Mouse (Mus musculus): ENCODE measurements around the gene Phactr3. TPM values are rescaled to one million over a fixed set of nuclear protein-coding genes. Genes with fewer than 3 reads are reported as not detected.

The Phactr3 gene
- total and polyA plus RNA-seq, 3 experiments = 0.39 to 1.3 (median 0.64) TPM

DNA sequence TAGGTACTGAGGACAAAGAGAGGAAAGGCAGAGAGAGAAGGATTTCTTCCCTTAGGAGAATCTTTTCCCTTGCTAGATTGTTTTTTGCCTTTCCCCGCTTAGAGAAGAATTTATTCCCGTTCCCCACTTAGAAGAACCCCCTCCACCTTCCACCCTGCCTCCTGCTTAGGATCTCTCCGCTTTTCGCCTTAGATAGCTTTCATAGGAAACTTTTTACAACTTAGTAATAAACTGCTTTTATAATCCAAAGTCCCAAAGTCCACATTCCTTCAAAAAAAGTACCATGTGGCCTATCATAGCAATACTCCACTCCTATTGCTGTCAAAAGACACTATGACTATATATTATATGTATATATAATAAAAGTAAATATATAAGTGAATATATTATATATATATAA, 223.8 kb downstream of the Phactr3 start:
- Histone ChIP-seq H3K79me2 (replicated peaks; ENCODE audit: control insufficient read depth, insufficient read depth, low read length) (no peaks in the 10 kb centered on the region), H3K4me3 (no peak overlapping the region), H3K9ac (ENCODE audit: low read depth, low read length) (no peak overlapping the region), H3K4me1 (ENCODE audit: control insufficient read depth, insufficient read depth, low read length) (no peaks in the 10 kb centered on the region), H3K27ac (no peak overlapping the region), H3K27me3 (ENCODE audit: control insufficient read depth, insufficient read depth, low read length) (no peaks in the 10 kb centered on the region), H3K36me3 (ENCODE audit: control insufficient read depth, insufficient read depth, low read length) (no peaks in the 10 kb centered on the region)
- intact Hi-C loops (cut with DNase I) = no loop called here
- no peak for DNase-seq
- WGBS = 72% methylated on average over 4 of the region's 4 CpGs
- no peak for TF ChIP-seq EP300 (IDR thresholded peaks at IDR 0.05; ENCODE audit: insufficient read depth, low read depth, low read length)
- TF ChIP-seq POLR2A (IDR thresholded peaks at IDR 0.05; ENCODE audit: insufficient read depth, low read depth, low read length) = no peak
- no peak for TF ChIP-seq CTCF (IDR thresholded peaks at IDR 0.05)

Other genes starting within 250 kb of the Phactr3 start
- 10 to 100 TPM; 54.1 to 66.7 TPM for gene Gm14327, start 221.9 kb upstream of the Phactr3 start, total RNA-seq (2021)
- 3.5 and 9.3 TPM in 2 replicates for gene Gm14327, start 221.9 kb upstream of the Phactr3 start, polyA plus RNA-seq (2012; rRNA removed)
- gene Zfp972, start 193.4 kb upstream of the Phactr3 start, total RNA-seq (2021) = 1 to 10 TPM in 1 of 2 experiments, under 1 TPM in 1; 0.89 to 1.1 TPM
- not detected in 2 replicates for gene Zfp972, start 193.4 kb upstream of the Phactr3 start, polyA plus RNA-seq (2012; rRNA removed)
- gene Gm14326, start 161.7 kb upstream of the Phactr3 start, total RNA-seq (2021) = 10 to 100 TPM; 42.4 to 43.5 TPM
- gene Gm14326, start 161.7 kb upstream of the Phactr3 start, polyA plus RNA-seq (2012; rRNA removed) = 7.0 and 9.4 TPM in 2 replicates
- gene Zfp971, start 95.7 kb upstream of the Phactr3 start, total RNA-seq (2021) = 100 to 1,000 TPM in 1 of 2 experiments, 10 to 100 TPM in 1; 99.5 to 124 TPM
- gene Zfp971, start 95.7 kb upstream of the Phactr3 start, polyA plus RNA-seq (2012; rRNA removed) = 3.1 and 9.1 TPM in 2 replicates
- 10 to 100 TPM; 11.7 to 14.9 TPM for gene Zfp931, start 40.5 kb upstream of the Phactr3 start, total RNA-seq (2021)
- gene Zfp931, start 40.5 kb upstream of the Phactr3 start, polyA plus RNA-seq (2012; rRNA removed) = 2.6 and 5.0 TPM in 2 replicates

Data from heart, adult 2 months (tissue).